Mouse (Mus musculus): ENCODE data around the gene Pdss2.

Pdss2 gene

GRCm38 (mm10) chr10:43310781-43311392 lies 89.6 kb downstream of the Pdss2 start:
- peak; percentile 57 for DNase-seq (ENCODE audit: low read depth, low spot score)

DNA sequence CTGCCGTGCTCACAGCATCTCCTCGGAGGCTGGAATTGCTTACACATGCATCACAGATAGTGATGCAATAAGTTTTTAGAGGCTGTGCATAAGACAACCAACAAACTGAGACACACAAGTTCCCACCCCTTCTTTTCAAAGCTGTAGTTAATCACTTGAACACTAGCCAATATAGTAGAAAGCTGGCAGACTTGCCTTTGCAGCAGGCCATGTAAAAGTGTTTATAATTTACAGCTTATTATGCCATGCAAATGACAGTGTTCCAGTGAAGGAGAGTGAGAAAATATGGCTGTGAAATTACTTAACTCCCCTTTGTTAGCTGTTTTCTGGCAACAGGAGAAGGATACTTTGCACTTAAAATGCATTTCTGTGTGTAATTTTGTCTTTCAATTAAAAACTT lies 90.9 kb downstream of the Pdss2 start:
- peak; percentile 35 for DNase-seq (ENCODE audit: low read depth, low spot score)

- no peak for DNase-seq (ENCODE audit: low read depth, low spot score)
These were observed 91.6 kb downstream of the Pdss2 start for GRCm38 (mm10) chr10:43312658-43313417.

DNA sequence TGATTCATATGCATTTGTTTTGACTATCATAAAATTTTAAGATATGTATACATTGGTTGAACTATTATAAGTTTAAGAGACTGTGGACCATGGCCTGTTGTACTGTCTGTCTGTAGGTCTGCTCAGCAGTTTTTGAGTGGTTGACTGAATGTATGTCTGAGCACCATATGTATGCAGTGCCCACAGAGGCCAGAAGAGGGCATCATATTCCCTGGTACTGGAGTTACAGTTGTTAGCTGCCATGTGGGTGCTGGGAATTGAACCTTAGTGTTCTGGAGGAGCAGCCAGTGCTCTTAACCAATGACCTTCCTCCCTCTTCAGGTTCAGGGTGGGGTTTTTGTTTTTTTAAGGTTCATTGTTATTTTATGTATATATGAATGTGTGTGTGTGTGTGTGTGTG lies 93.9 kb downstream of the Pdss2 start:
- DNase-seq (ENCODE audit: low read depth, low spot score): no peak

GRCm38 (mm10) chr10:43317327-43317951 lies 96.2 kb downstream of the Pdss2 start:
- no peak for DNase-seq (ENCODE audit: low read depth, low spot score)

DNA sequence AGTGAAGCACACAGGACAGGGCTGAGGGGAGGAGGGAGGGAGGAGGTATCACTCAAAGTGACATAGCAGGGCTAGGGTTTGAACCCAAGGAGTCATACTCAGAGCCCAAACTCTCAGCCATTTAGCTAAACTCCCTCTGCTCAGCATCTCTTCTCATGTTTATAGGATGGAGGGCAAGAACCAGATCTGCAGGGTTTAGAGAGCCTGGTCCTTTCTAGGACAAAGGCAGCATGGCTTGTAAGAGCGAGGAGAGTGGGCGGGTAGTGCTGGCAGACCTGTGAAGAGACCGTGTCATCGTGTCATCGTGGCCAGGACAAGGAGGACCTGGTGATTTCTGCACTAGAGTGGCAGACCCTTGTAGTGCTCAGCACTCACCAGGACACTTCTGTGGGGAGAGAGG lies 99.7 kb downstream of the Pdss2 start:
- DNase-seq (ENCODE audit: low read depth, low spot score): no peak

DNA sequence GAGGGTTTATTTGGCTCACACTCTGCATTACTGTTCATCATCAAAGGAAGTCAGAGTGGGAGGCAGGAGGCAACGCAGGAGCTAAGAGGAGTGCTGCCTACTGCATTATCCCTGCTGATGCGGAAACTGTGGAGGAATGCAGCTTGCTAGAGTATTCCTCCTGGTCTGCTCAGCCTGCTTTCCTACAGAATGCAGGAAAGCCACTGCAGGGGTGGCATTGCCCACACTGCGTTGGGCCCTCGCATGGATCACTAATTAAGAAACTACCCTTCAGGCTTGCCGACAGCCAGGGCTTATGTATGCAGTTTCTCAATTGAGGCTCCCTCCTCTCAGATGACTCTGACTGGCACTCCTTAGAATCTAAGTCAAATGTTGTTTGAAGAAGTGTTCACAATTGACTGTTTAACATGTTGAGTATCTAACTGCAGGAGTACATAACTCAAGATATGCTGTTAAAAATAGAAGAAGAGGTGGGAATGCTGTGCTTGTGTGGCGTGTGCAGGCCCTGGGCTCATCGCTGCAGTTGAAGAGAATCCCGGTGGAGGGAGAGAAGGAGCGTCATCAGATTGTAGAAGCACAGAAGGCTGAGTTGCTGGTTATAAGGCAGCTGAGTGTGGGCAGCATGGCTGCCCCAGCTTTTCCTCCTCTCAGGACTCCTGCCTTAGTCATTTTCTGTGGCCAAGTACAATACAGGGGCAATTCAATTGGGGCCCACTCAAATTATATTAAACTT lies 101.3 kb downstream of the Pdss2 start:
- DNase-seq (ENCODE audit: low read depth, low spot score): peak; percentile 82

DNA sequence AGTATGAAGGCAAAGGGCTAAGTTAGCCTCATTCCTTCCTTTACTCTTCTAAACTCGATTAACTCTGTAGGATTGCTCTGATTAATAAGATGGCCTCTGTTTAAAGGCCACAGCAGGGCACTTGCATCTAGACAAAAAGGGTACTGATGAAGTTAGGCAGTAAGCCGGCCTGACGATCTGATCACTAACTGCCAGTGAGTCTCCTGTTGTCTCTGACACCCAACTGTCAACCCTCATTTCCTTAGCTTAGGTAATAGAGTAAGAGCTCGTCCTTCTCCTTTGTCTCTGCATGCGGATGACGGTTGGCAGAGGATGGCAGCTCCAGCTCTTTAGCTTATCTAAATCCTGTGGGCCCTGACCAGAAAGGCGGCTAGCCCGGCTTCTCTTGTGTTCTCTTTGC lies 102.1 kb downstream of the Pdss2 start:
- DNase-seq (ENCODE audit: low read depth, low spot score): no peak

DNA sequence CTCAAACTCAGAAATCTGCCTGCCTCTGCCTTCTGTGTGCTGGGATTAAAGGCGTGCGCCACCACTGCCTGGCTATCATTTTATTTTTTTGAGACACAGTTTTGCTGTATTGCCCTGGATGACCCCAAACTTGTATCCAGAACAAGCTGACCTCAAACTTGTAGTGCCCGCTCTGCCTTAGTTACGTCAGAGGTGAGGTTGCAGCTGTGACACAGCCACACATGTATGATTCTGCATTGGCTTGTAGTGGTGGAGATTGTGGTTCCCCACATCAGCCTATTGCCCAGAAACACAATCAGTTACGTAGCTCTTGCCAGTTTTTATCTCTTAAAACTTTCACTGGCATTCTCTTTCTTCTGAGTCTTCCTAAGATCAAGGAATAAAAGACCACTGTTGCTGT lies 108.5 kb downstream of the Pdss2 start:
- no peak for DNase-seq (ENCODE audit: low read depth, low spot score)

- DNase-seq (ENCODE audit: low read depth, low spot score): no peak
These were observed 109.4 kb downstream of the Pdss2 start for GRCm38 (mm10) chr10:43330691-43331090.

DNA sequence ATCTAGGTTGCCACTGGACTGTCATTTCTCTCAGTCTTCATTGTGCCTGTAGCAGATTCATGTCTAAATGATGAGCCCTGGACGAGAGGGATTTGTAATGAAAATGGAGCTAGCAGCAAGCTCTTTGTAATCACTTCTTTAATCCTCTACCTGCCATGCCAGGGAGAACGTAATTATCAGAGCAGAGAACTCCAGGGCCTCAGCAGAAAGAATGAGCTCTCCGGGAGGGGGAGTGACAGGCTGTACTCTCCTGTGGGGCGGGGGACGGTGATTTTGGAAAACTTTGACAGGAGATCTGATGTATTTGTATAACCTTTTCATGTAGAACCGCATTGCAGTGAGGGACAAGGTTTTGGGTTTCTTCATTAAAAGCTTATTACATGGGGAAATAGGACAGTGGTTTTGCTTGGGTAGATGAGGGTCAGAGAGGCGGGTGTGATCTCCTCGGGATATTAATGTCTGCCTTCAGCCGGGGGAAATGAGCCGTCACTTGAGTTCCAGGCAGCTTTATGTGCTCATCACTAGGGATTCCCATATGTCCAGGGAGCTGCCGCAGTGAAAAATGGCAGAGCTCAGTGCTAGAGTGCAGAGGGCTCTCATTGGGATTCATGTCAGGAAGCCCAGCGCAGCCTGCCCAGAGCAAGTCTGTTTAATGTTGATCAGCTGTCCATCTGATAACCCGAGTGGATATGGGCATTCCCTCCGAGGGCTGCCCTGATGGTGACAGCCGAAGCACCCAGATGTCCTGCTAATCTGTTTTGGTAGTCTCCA lies 110.8 kb downstream of the Pdss2 start:
- DNase-seq (ENCODE audit: low read depth, low spot score): peak; percentile 29

- no peak for DNase-seq (ENCODE audit: low read depth, low spot score)
These were observed 114.6 kb downstream of the Pdss2 start for GRCm38 (mm10) chr10:43335874-43336273.

DNA sequence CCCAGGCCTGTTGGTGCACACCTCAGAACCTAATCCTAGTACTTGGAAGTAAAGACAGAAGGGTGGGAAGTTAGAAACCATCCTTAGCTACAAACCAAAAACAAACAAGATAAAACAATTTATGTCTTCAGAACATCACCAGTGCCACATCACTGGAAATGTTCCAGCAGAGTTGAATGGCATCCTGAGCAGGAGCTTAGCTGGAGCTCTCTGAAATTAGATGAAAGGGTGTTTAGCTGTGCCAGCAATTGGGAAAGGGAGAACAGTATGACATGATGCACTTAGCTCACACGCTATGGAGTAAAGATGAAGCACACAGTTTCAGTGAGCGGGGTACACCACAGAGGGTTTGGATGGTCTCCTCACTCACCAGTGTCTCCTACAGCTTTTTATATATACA lies 115.8 kb downstream of the Pdss2 start:
- DNase-seq (ENCODE audit: low read depth, low spot score): peak; percentile 33

GRCm38 (mm10) chr10:43339811-43340210 lies 118.5 kb downstream of the Pdss2 start:
- no peak for DNase-seq (ENCODE audit: low read depth, low spot score)

DNA sequence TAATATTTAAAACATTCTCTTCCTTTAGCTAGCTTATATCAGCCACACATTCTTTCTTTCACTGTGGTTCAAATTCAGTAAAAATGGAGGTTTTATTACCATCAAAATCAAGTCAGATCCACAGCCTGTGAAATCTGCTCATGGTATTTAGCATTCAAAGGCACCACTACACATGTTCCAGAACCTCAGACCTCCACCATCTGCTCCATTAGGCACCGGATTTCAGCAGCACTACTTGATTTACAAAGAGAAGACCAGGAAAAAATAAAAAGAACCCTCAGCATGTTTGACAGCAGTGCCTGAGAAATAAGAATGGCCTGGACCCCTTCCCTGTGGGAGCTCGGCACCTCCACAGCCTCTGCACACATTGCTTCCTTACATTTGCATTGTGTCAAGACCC lies 128.4 kb downstream of the Pdss2 start:
- DNase-seq (ENCODE audit: low read depth, low spot score): peak; percentile 49

GRCm38 (mm10) chr10:43357884-43358283 lies 136.6 kb downstream of the Pdss2 start:
- DNase-seq (ENCODE audit: low read depth, low spot score): no peak

DNA sequence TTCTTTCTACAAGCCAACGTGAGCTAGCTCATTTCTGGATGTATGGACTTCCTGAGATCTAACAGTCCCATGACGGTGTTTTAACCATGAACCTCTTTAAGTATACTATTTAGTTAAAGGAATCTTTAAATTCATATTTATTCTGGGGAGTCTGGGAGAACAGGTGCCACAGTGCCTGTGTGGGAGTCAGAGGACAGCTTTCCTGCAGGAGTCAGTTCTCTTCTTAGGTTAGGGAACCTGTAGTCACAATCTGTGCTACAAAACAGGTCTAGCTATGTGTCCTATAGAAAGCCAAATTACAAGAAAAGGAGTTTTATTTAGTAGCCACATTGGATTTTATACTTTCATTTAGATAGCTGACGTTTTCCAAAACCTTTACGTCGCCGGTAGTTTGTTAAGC lies 141.7 kb downstream of the Pdss2 start:
- DNase-seq (ENCODE audit: low read depth, low spot score): peak; percentile 54

DNA sequence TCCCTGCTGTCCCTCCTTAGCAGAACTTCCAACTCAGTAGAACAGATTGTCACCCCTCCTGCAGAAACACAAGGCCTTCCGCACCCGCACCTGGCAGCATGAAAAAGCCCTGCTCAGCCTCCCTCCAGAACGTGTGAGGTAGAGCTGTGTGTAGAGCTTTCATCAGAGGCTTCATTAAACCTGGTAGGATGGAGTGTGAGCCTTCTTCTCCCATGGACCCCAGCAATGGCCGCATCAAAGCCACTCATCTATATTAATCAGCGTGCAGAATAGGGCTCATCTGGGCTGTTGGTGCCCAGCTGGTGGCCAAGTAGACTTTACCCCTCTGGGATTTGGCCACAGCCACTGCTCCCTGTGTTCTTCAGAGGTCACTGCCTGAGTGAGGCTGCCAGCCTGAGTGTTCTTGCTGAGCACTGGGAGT lies 142.2 kb downstream of the Pdss2 start:
- peak; percentile 94 for DNase-seq (ENCODE audit: low read depth, low spot score)

GRCm38 (mm10) chr10:43365909-43366308 lies 144.6 kb downstream of the Pdss2 start:
- DNase-seq (ENCODE audit: low read depth, low spot score): no peak

GRCm38 (mm10) chr10:43368611-43369010 lies 147.3 kb downstream of the Pdss2 start:
- DNase-seq (ENCODE audit: low read depth, low spot score): no peak

- peak; percentile 91 for DNase-seq (ENCODE audit: low read depth, low spot score)
These were observed 151.0 kb downstream of the Pdss2 start for GRCm38 (mm10) chr10:43372315-43372714.

Measured in brain, adult 2 months (tissue).